Mouse (Mus musculus): ENCODE results near the gene Pcdh15.

GRCm38 (mm10) chr10:74203650-74204049 lies 1104.5 kb downstream of the Pcdh15 start:
- TF ChIP-seq MYOG (IDR thresholded peaks at IDR 0.05; ENCODE audit: control insufficient read depth in 1 of 3, insufficient read depth in 1 of 3, insufficient read length in 2 of 3, low read depth in 2 of 3) (no peak), TCF12 (IDR thresholded peaks at IDR 0.05; ENCODE audit: insufficient read depth, poor library complexity, severe bottlenecking) (no peak), POLR2AphosphoS2 (IDR thresholded peaks at IDR 0.05; ENCODE audit: insufficient read length, low read depth) (no peak), POLR2A (IDR thresholded peaks at IDR 0.05; ENCODE audit: insufficient read length, low read depth) (no peak), USF1 (IDR thresholded peaks at IDR 0.05; ENCODE audit: low read depth) (no peak), MAX (IDR thresholded peaks at IDR 0.05; ENCODE audit: low read depth) (no peak)
